Mouse (Mus musculus) CH12.LX (cell line): ENCODE results near the gene Twist2.

ENCODE experiments used
- CTCF ChIP-seq, 2 experiments: IDR thresholded peaks in 1 of 2; conservative IDR thresholded peaks in 1 of 2; 2 replicates each; pipeline ENCODE4 v1.5.1; 2011 to 2012; ENCODE audit warnings: low read depth in 2 of 2, low read length in 2 of 2, improper control_type of control experiment in 1 of 2, inconsistent platforms in 1 of 2, mild to moderate bottlenecking in 1 of 2, moderate library complexity in 1 of 2
- MAZ ChIP-seq: IDR thresholded peaks from 2 replicates; pipeline ENCODE4 v1.6.1; 2012; ENCODE audit warnings: low read depth, mild to moderate bottlenecking, inconsistent platforms, low read length, improper control_type of control experiment, moderate library complexity

DNA sequence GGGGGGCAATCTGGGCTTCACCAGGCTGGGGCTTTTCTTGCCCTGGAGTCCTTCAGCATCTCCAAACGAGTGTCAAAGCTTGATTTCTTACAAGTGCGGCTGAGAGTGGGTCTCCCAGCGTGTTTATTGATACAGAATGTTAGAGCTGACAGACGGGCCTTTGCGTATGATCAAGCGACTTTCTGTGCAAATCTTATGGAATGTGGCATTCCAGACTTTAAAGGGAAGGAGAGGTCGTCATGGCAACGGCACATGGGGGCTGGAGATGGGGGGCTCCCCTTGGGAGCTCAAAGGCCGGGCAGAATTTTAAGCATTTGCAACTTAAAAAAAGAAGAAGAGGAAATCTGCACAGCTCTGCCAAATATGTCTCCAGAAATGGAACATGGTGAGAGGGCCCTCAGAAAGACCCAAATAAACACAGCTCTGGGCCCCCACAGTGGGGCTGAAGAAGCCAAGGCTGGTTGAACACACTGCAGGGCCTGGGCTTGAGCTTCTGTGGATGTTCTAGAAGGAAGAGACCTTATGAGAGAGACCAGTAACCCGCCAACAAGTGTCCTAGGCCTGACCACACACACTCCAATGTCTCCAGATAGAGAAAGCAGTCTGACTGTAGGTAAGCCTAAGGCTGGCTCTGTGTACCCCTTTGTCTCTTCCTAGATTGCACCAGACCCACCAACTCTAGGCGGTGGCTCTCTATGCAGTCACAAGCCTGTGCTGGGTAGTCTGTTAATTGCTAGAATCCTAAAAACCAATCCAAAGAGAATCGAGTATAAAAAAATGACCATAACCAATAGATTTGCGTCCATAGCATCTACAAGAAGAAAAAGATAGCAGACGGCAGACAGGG, 40.9 kb upstream of the Twist2 start:
- TF ChIP-seq MAZ (no peak), CTCF (conservative IDR thresholded peaks at IDR 0.05 in 1 of 2, IDR thresholded peaks at IDR 0.05 in 1 of 2; ENCODE audit: low read depth in 2 of 2, low read length in 2 of 2) (no peak)
